Mouse (Mus musculus) lung, postnatal 0 days (tissue): ENCODE measurements around the gene Ifngr2. TPM values are rescaled to one million over a fixed set of nuclear protein-coding genes. Genes with fewer than 3 reads are reported as not detected.

ENCODE experiments used
- ATAC-seq: fragments of 200-750 bp; cut with Nextera tagmentation; 2 replicates; pipeline ENCODE4 v1.8.0; 2017; ENCODE audit warnings: moderate library complexity
- DNase-seq: peaks from one replicate; pipeline ENCODE4 v3.0.0-alpha.2; 2016; ENCODE audit warnings: low spot score
- H3K27ac ChIP-seq: fragments of 300-500 bp; sonication (generic); 2 replicates; pipeline ENCODE4 v1.5.1; 2014; ENCODE audit warnings: antibody characterized with exemption, mild to moderate bottlenecking, low read length, mixed read lengths
- H3K27me3 ChIP-seq: fragments of 300-500 bp; sonication (generic); replicated peaks from 2 replicates; pipeline ENCODE4 v1.6.1; 2014; ENCODE audit warnings: low read length, mixed read lengths; ENCODE audit not compliant: insufficient read depth
- H3K36me3 ChIP-seq: fragments of 300-500 bp; sonication (generic); 2 replicates; pipeline ENCODE4 v1.6.1; 2014; ENCODE audit warnings: low read length, mixed read lengths; ENCODE audit not compliant: insufficient read depth
- H3K4me1 ChIP-seq: fragments of 300-500 bp; sonication (generic); 2 replicates; pipeline ENCODE4 v1.6.1; 2014; ENCODE audit warnings: antibody characterized with exemption, low read depth, low read length, mixed read lengths; ENCODE audit not compliant: insufficient read depth
- H3K4me2 ChIP-seq: fragments of 300-500 bp; sonication (generic); replicated peaks from 2 replicates; pipeline ENCODE4 v1.6.1; 2014; ENCODE audit warnings: low read depth, mild to moderate bottlenecking, low read length, moderate library complexity, mixed read lengths
- H3K4me3 ChIP-seq: fragments of 300-500 bp; sonication (generic); 2 replicates; pipeline ENCODE4 v1.5.1; 2014; ENCODE audit warnings: low read depth, low read length
- H3K9ac ChIP-seq: fragments of 300-500 bp; sonication (generic); replicated peaks from 2 replicates; pipeline ENCODE4 v1.6.1; 2014; ENCODE audit warnings: low read depth, mild to moderate bottlenecking
- H3K9me3 ChIP-seq: fragments of 300-500 bp; sonication (generic); 2 replicates; pipeline ENCODE4 v1.6.1; 2016; ENCODE audit warnings: low read length, mixed read lengths
- CTCF ChIP-seq: IDR thresholded peaks from 2 replicates; pipeline ENCODE4 v1.5.1; 2016; ENCODE audit warnings: antibody characterized with exemption, mild to moderate bottlenecking
- EP300 ChIP-seq: IDR thresholded peaks from 2 replicates; pipeline ENCODE4 v1.6.1; 2016; ENCODE audit warnings: antibody characterized with exemption, mild to moderate bottlenecking, control low read depth
- WGBS: fragments of 180-500 bp; shearing (Covaris S2); extraction: QIAGEN DNeasy Blood & Tissue Kit; methylation state at CpG from one replicate; pipeline ENCODE4 v1.1.7; 2014; 5-methylcytosine and 5-hydroxymethylcytosine counted together
- polyA plus RNA-seq: library from polyadenylated mRNA; unstranded; fragments of >200 nt; fragmentation: Nextera tagmentation; extraction: Ambion mirVana; gene quantifications from 2 replicates; pipeline ENCODE4 v1.2.1, GENCODE M21; 2015

Ifngr2 gene
- polyA plus RNA-seq: 64.4 and 78.1 TPM in 2 replicates

DNA sequence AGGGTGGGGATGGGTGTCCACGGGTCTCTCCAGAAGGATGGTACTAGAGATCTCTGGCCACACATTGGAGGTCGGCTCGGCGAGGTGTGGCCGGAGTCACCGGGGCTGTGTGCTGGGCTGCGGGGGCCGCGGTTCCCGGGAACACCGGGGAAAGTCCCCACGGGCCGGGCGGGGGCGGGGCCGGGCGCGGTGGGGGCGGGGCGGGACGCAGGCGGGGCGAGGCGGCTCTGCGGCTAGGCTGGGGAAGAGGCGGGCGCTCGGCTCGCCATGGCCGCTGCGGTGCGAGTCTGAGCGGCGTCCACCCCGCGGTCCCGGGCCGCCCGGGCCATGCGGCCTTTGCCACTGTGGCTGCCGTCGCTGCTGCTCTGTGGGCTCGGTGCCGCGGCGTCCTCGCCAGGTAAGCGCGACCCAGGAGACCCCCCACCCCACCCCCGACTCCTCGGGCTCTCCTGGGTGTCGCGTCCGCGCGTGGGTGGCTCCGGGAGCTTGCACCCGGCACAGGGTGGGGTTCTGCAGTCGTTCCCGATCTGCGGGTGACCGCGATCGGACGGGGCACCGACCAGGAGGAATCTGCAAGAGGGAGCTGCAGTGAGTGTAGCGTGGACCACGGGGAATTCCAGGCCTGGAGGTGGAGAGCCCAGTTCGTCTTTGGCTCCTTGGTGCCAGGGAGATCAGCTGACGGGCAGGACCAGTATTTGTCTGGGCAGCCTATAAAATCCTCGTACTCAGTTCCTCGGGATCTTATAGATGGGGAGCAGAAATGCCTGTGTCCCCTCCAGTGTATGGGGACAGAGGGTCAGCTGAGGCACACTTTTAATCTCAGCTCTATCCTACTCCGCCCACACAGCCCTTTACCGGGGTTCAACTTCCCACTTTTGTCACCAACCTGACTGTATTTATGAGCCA, at the start of gene Ifngr2:
Ifngr2 (plus strand) TSS at position 237 of the 906 bp plus-strand sequence.
- Histone ChIP-seq H3K36me3 (no peaks in the 10 kb centered on the region), H3K27ac (peak within 1 kb of the TSS; percentile 95), H3K4me2 (peak within 1 kb of the TSS; percentile 85), H3K9me3 (no peaks in the 10 kb centered on the region), H3K4me3 (peak within 1 kb of the TSS; percentile 93), H3K27me3 (no peaks in the 10 kb centered on the region), H3K9ac (peak within 1 kb of the TSS; percentile 92), H3K4me1 (peaks cover 28% of the 10 kb centered on the region)
- DNase-seq: peak; percentile 82
- TF ChIP-seq CTCF (no peak), EP300 (no peak)
- peak; percentile 89 for ATAC-seq
- under 1% methylated on average over 49 of the region's 74 CpGs for WGBS

DNA sequence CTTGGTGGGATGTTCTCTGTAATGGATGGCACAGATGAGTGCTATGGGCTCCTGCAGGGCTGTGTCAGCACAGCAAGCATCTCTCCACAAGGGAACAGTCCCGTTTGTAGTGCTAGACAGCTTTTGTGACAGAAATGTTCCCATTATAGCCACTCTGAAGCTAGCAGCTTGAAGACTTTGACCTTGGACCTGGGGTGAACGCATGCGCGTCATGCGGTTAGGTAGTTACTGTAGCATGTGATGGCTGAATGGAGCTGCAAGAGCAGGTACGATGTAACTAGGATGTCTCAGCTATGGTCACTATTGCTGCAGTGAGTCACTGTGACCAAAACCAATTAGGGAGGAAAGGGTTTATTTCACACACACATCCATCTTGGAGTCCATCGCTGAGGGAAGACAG, 48.8 kb upstream of the Ifngr2 start:
- Histone ChIP-seq H3K4me1 (no peaks in the 10 kb centered on the region), H3K36me3 (peaks cover 48% of the 10 kb centered on the region; the same call in 1 of the 2 replicates), H3K4me3 (no peak overlapping the region), H3K27me3 (no peaks in the 10 kb centered on the region), H3K4me2 (no peak overlapping the region), H3K9ac (no peak overlapping the region), H3K27ac (no peak overlapping the region), H3K9me3 (no peaks in the 10 kb centered on the region)
- DNase-seq: no peak
- WGBS: 92% methylated on average over 7 of the region's 7 CpGs
- no peak for ATAC-seq
- no peak for TF ChIP-seq CTCF
- TF ChIP-seq EP300: no peak

GRCm38 (mm10) chr16:91504701-91505100, 42.2 kb upstream of the Ifngr2 start:
- Histone ChIP-seq H3K27ac (no peak overlapping the region), H3K36me3 (peaks cover 61% of the 10 kb centered on the region), H3K4me1 (no peaks in the 10 kb centered on the region), H3K27me3 (no peaks in the 10 kb centered on the region), H3K4me2 (no peak overlapping the region), H3K4me3 (no peak overlapping the region), H3K9me3 (no peaks in the 10 kb centered on the region), H3K9ac (no peak overlapping the region)
- ATAC-seq (no peak), DNase-seq (no peak)
- 92% methylated on average over 7 of the region's 7 CpGs for whole genome bisulfite sequencing
- TF ChIP-seq CTCF (no peak), EP300 (no peak)

- Histone ChIP-seq H3K4me1 (no peaks in the 10 kb centered on the region), H3K9me3 (no peaks in the 10 kb centered on the region), H3K4me2 (no peak overlapping the region), H3K27me3 (no peaks in the 10 kb centered on the region), H3K27ac (no peak overlapping the region), H3K4me3 (no peak overlapping the region), H3K36me3 (peaks cover 59% of the 10 kb centered on the region), H3K9ac (no peak overlapping the region)
- DNase-seq (no peak), ATAC-seq (no peak)
- 88% methylated on average over 15 of the region's 15 CpGs for WGBS
- no peak for TF ChIP-seq CTCF
- TF ChIP-seq EP300: no peak
Measured at GRCm38 (mm10) chr16:91505116-91505601, 41.7 kb upstream of the Ifngr2 start.

- no peak for TF ChIP-seq EP300
- no peak for TF ChIP-seq CTCF
- WGBS: 94% methylated on average over 12 of the region's 12 CpGs
- Histone ChIP-seq H3K27me3 (no peaks in the 10 kb centered on the region), H3K4me1 (no peaks in the 10 kb centered on the region), H3K27ac (no peak overlapping the region), H3K4me3 (no peak overlapping the region), H3K9me3 (no peaks in the 10 kb centered on the region), H3K9ac (no peak overlapping the region), H3K4me2 (no peak overlapping the region), H3K36me3 (peaks cover 49% of the 10 kb centered on the region)
- DNase-seq (no peak), ATAC-seq (no peak)
Measured at GRCm38 (mm10) chr16:91506396-91506795, 40.5 kb upstream of the Ifngr2 start.

DNA sequence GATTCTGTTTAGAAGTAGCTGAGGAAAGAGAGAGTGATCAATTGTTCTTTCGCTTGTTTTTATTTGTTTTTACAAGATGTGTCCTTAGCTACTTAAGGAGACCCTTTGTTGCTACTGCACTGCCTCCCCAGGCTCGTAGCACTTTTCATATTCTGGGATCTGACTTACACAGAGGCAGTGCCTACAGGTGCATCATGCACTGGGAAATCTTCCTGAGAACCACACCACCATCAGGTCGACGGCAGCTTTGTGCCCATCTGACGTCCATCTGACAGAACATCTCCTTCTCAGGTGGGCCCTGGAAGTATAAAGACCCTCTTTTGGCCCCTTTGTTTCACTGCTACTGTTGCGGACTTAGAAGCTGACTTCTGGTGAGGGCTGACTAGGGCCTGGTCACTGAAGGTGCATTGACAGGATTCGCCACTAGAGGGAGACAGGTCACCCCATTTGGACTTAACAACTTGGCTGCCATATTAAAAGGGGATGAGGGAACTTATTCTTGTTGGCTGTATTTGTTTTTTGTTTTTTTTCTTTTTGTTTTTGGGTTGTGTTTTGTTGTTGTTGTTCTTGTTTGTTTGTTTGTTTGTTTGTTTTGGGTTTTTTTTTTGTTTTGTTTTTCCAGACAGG, 34.6 kb upstream of the Ifngr2 start:
- 27% methylated on average over 7 of the region's 7 CpGs for WGBS
- no peaks in the 10 kb centered on the region for H3K9me3 ChIP-seq
- TF ChIP-seq EP300: no peak
- TF ChIP-seq CTCF: peak; percentile 99
- no peaks in the 10 kb centered on the region for H3K4me1 ChIP-seq
- H3K4me3 ChIP-seq: no peak overlapping the region
- no peaks in the 10 kb centered on the region for H3K27me3 ChIP-seq
- ATAC-seq (peak; percentile 70), DNase-seq (peak; percentile 85)
- no peak overlapping the region for H3K27ac ChIP-seq
- no peak overlapping the region for H3K4me2 ChIP-seq
- H3K36me3 ChIP-seq: no peaks in the 10 kb centered on the region; the same call in 1 of the 2 replicates
- H3K9ac ChIP-seq: no peak overlapping the region
